Mouse (Mus musculus) spleen, adult 2 months (tissue): Measurements from ENCODE around the gene Mark2. TPM values are rescaled to one million over a fixed set of nuclear protein-coding genes. Genes with fewer than 3 reads are reported as not detected.

ENCODE experiments used
- DNase-seq, 2 experiments: peaks; one replicate each; pipeline versions ENCODE4 v3.0.0 to v3.0.0-alpha.2; 2012 to 2021; ENCODE audit warnings: low spot score in 2 of 2, low read depth in 1 of 2
- H3K27ac ChIP-seq: fragments of 200-500 bp; 2 replicates; pipeline ENCODE4 v1.5.1; 2012; ENCODE audit warnings: low read length, inconsistent platforms; ENCODE audit not compliant: insufficient read depth
- H3K27me3 ChIP-seq: fragments of 200-500 bp; 2 replicates; pipeline ENCODE4 v1.6.1; 2012; ENCODE audit warnings: mild to moderate bottlenecking, moderate library complexity, low read length, inconsistent platforms; ENCODE audit not compliant: control insufficient read depth, insufficient read depth
- H3K36me3 ChIP-seq: fragments of 200-500 bp; 2 replicates; pipeline ENCODE4 v1.6.1; 2012; ENCODE audit warnings: mild to moderate bottlenecking, low read length, inconsistent platforms; ENCODE audit not compliant: control insufficient read depth, insufficient read depth
- H3K4me1 ChIP-seq: fragments of 200-500 bp; 2 replicates; pipeline ENCODE4 v1.6.1; 2011; ENCODE audit warnings: inconsistent platforms; ENCODE audit not compliant: control insufficient read depth, insufficient read depth, insufficient read length
- H3K4me3 ChIP-seq: fragments of 200-500 bp; 2 replicates; pipeline ENCODE4 v1.5.1; 2011; ENCODE audit warnings: mild to moderate bottlenecking, inconsistent platforms; ENCODE audit not compliant: insufficient read depth, insufficient read length; ENCODE audit errors: extremely low read depth
- CTCF ChIP-seq: fragments of 200-500 bp; IDR thresholded peaks from 2 replicates; pipeline ENCODE4 v1.5.1; 2011; ENCODE audit warnings: mild to moderate bottlenecking, inconsistent platforms; ENCODE audit not compliant: insufficient read depth, insufficient read length, insufficient replicate concordance; ENCODE audit errors: extremely low read depth
- POLR2A ChIP-seq: fragments of 200-500 bp; IDR thresholded peaks from 2 replicates; pipeline ENCODE4 v1.6.1; 2011; ENCODE audit warnings: low read depth, low read length, inconsistent platforms
- WGBS: fragments of 180-500 bp; shearing (Covaris S2); methylation state at CpG from one replicate; pipeline ENCODE4 v1.1.7; 2018; 5-methylcytosine and 5-hydroxymethylcytosine counted together
- polyA plus RNA-seq: library from polyadenylated mRNA; depleted of rRNA; stranded (reverse); fragments of >200 nt; gene quantifications from 2 replicates; pipeline ENCODE4 v1.2.3, GENCODE M21; 2012

Gene Mark2
- polyA plus RNA-seq, 1 experiment = 84.8 TPM

- Histone ChIP-seq H3K27me3 (no peaks in the 10 kb centered on the region; the same call in 1 of the 2 replicates), H3K4me1 (peaks cover 7% of the 10 kb centered on the region), H3K4me3 (no peak overlapping the region), H3K36me3 (no peaks in the 10 kb centered on the region), H3K27ac (no peak overlapping the region)
- WGBS = 86% methylated on average over 1 of the region's 1 CpGs
- no peak for TF ChIP-seq CTCF
- no peak for TF ChIP-seq POLR2A
- no peak for DNase-seq
Observed at GRCm38 (mm10) chr19:7262592-7262991, 79.1 kb downstream of the Mark2 start.

DNA sequence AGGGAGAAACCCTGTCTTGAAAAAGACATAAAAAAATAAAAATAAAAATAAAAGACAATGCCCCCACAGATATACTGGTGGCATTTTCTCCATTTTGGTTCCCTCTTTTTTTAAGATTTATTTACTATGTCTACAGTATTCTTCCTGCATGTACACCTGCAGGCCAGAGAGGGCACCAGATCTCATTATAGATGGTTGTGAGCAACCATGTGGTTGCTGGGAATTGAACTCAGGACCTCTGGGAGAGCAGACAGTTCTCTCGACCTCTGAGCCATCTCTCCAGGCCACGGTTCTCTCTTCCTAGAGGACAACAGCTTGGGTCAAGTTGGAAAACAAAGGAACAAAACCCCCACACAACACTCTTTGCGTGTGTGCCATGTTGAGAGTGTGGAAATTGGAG lies 79.7 kb downstream of the Mark2 start:
- H3K27me3 ChIP-seq = no peaks in the 10 kb centered on the region; the same call in 1 of the 2 replicates

DNA sequence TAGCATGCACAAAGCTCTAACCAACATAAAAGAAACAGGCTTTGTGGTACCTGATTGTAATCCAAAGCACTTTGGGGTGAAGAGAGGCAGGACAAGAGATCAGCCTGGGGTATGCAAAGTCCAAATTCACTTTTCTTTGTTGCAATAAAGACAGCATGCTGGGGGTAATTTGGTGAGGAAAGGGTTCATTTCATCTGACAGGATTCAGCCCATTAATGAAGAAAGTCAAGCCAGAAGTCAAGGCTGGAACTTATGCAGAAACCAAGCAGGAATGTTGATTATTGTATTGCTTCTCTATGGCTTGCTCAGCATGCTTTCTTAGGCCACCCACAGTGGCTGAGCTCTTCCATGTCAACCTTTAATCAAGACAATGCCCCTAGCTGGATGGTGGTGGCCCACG lies 80.2 kb downstream of the Mark2 start:
- 95% methylated on average over 1 of the region's 1 CpGs for WGBS
- Histone ChIP-seq H3K36me3 (no peaks in the 10 kb centered on the region), H3K27ac (no peak overlapping the region), H3K4me1 (no peaks in the 10 kb centered on the region), H3K4me3 (no peak overlapping the region), H3K27me3 (no peaks in the 10 kb centered on the region)
- no peak for DNase-seq
- TF ChIP-seq POLR2A = no peak
- no peak for TF ChIP-seq CTCF

More for the DNA sequence above, 79.7 kb downstream of the Mark2 start:
- H3K4me1 ChIP-seq = peaks cover 1% of the 10 kb centered on the region; the same call in 1 of the 2 replicates
- no peaks in the 10 kb centered on the region for H3K36me3 ChIP-seq
- TF ChIP-seq POLR2A (no peak), CTCF (no peak)
- WGBS = 94% methylated on average over 3 of the region's 3 CpGs
- no peak for DNase-seq
- H3K27ac ChIP-seq = no peak overlapping the region
- H3K4me3 ChIP-seq = no peak overlapping the region

GRCm38 (mm10) chr19:7257881-7258280 lies 83.8 kb downstream of the Mark2 start:
- no peak for TF ChIP-seq POLR2A
- no peak for TF ChIP-seq CTCF
- H3K27me3 ChIP-seq = no peaks in the 10 kb centered on the region
- H3K4me3 ChIP-seq = no peak overlapping the region
- no peak for DNase-seq
- WGBS = 80% methylated on average over 5 of the region's 5 CpGs
- no peaks in the 10 kb centered on the region for H3K4me1 ChIP-seq
- H3K36me3 ChIP-seq = no peaks in the 10 kb centered on the region
- no peak overlapping the region for H3K27ac ChIP-seq

DNA sequence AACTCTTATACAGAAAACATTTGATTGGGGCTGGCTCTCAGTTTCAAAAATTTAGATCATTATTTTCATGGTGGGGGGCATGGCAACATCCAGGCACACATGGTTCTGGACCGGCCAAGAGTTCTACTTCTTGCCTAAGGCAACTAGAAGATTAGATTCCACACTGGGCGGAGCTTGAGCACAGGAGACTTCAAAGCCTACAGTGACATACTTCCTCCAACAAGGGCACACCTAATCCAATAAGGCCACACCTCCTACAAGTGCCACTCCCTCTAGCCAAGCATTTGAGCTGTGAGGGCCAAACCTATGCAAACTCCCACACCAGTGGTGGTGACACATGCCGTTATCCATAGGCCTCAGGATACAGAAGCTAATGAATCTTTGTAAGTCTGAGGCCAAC lies 95.6 kb downstream of the Mark2 start:
- Histone ChIP-seq H3K27ac (no peak overlapping the region), H3K4me1 (no peaks in the 10 kb centered on the region; the same call in none of the 2 replicates), H3K27me3 (no peaks in the 10 kb centered on the region), H3K36me3 (no peaks in the 10 kb centered on the region), H3K4me3 (no peak overlapping the region)
- TF ChIP-seq POLR2A (no peak), CTCF (no peak)
- DNase-seq = no peak
- WGBS = 79% methylated on average over 3 of the region's 3 CpGs

- Histone ChIP-seq H3K4me1 (peaks cover 5% of the 10 kb centered on the region), H3K36me3 (no peaks in the 10 kb centered on the region), H3K27ac (peak within 1 kb of the TSS; percentile 87), H3K27me3 (no peaks in the 10 kb centered on the region), H3K4me3 (peak within 1 kb of the TSS; percentile 80)
- under 1% methylated on average over 80 of the region's 80 CpGs for WGBS
- no peak for TF ChIP-seq POLR2A
- TF ChIP-seq CTCF = no peak
- peak; percentile 90 to 91 for DNase-seq
Observed at GRCm38 (mm10) chr19:7240782-7241690, 100.6 kb downstream of the Mark2 start, which contains the start of gene Naa40. Gene Naa40, minus strand, starts transcription at chr19:7241183.

DNA sequence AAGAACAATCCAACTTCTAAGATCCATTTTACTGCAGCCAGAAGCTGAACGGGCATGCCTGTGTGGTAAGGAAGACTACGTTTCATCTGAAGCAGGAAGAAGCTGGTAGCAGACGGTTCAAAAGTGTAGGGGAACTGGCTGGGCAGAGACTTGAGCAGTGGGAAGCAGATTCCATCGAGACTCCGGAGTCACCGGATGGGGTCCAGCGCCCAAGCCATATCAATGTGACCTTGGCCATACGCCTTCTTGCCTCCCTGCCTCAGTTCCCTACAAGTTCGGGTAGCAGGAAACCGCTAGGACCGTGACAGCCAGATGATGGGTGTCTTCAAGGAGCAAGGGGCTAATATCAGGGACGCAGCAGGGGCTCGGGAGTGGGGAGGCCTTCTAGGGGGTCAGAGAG lies 101.4 kb downstream of the Mark2 start:
- no peaks in the 10 kb centered on the region for H3K36me3 ChIP-seq
- WGBS = under 1% methylated on average over 13 of the region's 13 CpGs
- H3K27ac ChIP-seq = peak overlapping the region; percentile 33; the same call in 1 of the 2 replicates
- peaks cover 5% of the 10 kb centered on the region for H3K4me1 ChIP-seq
- TF ChIP-seq CTCF (no peak), POLR2A (no peak)
- peak overlapping the region; percentile 80 for H3K4me3 ChIP-seq
- DNase-seq = no peak
- H3K27me3 ChIP-seq = no peaks in the 10 kb centered on the region
